Mouse (Mus musculus) telencephalon, adult 2 months (tissue): ENCODE measurements around the gene Gm17622.

Experiments used
- DNase-seq: peaks from one replicate; pipeline ENCODE4 v3.0.0-alpha.2; 2011; ENCODE audit warnings: low read depth, low spot score

The Gm17622 gene

GRCm38 (mm10) chr13:96490433-96490832 lies at the start of gene Gm17622:
TSS of gene Gm17622 (plus strand) at chr13:96490733.
- no peak for DNase-seq

GRCm38 (mm10) chr13:96450205-96450856 lies 40.2 kb upstream of the Gm17622 start:
- DNase-seq, result no peak

GRCm38 (mm10) chr13:96450869-96451268 lies 39.7 kb upstream of the Gm17622 start:
- no peak for DNase-seq

DNA sequence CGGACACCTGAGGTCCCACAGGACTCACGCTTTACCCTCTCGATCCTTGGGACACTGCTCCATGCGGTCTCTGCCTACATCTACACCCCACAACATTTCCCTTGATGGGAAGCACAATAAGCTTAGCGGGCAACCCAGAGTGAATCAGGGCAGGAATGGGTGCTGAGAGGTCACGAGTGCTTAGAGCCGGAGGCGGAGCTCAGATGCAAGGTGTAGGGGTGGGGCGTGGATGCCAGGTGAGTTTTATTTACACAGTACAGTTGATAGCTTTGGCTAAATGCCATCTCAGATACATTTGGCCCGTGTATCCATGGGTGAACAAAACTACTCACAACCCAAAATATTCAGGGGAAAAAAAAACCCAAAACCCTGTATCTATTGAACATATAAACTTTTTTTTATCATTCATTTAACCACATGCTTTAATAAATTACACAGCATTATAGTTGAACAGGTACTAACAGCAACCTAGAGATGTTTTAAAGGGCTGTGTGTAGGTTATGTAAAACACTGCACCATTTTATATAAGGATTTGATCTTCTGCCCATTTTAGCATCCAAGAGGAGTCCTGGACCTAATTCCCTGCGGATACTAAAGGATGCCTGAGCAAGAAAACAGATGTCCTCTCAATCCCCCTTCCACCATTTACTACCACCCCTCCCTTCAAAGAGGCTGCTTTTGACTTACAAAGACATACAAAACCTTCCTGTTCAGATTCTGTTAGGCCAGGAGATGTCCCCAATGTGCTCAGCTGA lies 39.0 kb upstream of the Gm17622 start:
- no peak for DNase-seq

GRCm38 (mm10) chr13:96452621-96453020 lies 37.9 kb upstream of the Gm17622 start:
- DNase-seq, result no peak

GRCm38 (mm10) chr13:96454288-96454687 lies 36.2 kb upstream of the Gm17622 start:
- DNase-seq, result no peak

DNA sequence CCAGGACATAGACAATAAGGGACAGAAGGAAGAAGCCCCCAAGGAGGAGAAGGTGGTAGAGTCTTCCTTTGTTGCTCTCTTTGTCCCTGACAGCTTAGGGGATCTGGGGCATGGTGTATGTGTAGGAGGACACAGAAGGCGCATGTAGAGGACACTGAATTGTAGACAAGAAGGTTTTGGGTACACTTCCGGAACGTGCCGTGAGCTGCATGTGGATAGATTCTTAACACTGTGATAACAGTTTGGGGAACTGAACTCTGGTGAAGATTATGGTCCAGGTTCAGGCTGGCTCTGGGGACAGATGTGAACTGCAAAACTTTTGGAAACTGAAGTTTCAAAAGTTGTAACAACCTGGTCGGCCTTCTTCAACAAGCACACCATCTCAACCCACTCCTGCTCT lies 33.0 kb upstream of the Gm17622 start:
- no peak for DNase-seq

DNA sequence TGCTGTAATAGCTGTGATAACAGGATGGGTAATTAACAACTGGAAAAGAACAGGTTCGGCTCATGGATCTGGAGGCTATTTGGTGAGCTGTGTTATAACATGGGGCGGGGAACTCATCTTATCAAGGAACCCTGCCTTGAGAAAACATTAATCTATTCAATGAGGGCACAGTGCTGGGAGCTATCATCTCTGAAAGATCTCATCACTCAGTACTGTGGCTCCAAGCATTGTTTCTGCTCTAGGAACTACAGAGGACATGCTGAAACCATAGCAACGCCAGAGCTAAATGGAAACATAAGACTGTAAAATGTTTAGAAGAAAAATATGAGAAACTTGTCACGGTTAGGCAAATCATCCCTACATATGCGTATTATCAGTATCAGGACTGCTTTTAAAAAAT lies 32.5 kb upstream of the Gm17622 start:
- no peak for DNase-seq

- no peak for DNase-seq
These were observed 31.9 kb upstream of the Gm17622 start for GRCm38 (mm10) chr13:96458606-96459005.

DNA sequence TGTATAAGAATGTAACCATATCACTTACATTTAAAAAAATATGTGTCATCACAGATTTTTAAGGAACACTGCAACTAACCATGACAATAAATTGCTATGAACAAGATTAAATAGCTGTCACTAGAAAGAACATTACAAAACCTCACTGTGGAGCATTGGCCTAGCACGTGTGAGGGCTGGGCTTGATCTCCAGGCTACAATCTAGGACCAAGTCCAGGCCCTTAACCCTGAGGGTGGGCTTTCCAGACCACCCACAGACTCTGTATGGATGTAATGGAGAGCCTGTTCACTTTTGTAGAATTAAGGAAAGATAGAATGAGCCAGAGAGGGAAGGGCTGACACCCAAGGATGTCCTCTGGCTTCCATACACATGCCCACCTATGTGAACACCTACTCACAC lies 27.9 kb upstream of the Gm17622 start:
- no peak for DNase-seq

GRCm38 (mm10) chr13:96465315-96465714 lies 25.2 kb upstream of the Gm17622 start:
- no peak for DNase-seq

GRCm38 (mm10) chr13:96468678-96469077 lies 21.9 kb upstream of the Gm17622 start:
- no peak for DNase-seq

DNA sequence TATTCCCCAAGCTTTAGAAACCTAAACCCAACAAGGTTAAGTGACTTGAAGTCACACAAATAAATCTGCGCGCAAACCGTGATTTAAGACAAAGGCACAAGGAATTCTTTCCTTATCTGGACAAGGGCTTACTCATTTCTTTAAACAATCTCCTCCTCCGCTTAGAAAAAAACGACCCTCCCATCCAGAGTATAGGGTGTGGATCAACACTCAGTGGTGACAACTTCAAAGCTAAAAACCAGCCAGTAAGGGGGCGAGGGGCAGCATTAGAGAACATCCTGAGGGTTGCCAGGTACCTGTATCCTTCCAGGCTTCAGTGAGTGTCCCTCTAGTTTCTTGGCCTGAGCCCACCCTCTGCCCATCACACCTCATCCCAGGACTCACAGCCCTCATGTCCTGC lies 20.0 kb upstream of the Gm17622 start:
- DNase-seq, result no peak

DNA sequence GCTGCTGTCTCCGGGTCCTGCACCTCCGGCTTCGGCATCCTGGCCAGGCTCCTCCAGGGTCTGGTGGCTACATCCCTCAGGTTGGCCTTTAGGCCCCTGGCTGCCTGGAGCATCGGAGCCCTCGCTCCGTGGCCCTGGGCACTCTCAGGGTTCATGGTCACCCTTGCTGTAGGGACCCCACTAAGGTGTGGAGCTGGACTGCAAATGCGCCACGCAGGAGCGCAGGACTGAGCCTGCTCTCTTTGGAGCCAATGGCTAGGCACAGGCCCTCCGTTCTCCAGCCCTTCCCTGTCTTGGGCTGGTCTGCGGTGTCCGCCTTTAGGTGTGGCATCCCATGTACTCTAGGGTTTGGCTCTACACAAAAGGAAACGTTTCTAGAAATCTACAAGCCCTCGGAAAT lies 19.6 kb upstream of the Gm17622 start, which contains the start of gene Ankdd1b:
Gene Ankdd1b, minus strand, starts transcription at position 242 of the 400 bp plus-strand sequence.
- DNase-seq, result no peak

GRCm38 (mm10) chr13:96477226-96477625 lies 13.3 kb upstream of the Gm17622 start:
- DNase-seq, result no peak

GRCm38 (mm10) chr13:96478991-96479390 lies 11.5 kb upstream of the Gm17622 start:
- DNase-seq, result no peak

DNA sequence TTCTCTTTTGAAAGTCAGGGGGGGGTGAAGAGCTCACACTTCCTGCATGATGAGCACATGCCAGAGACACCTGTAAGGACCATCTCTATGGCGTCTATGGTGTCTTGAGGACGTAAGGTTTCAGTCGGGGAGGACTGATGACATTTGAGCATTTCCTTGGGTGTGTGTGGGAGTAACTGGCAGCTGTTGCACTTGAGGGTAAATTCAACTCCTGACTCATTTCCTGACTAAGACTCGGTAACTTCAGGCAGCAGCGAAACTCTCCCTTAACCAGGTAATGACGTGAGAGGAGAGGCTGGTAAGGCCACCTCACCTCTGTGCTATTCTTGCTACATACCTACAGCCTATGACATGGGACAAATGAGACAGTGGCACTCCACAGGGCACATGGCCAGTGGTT lies 3.3 kb upstream of the Gm17622 start:
- DNase-seq, result no peak

DNA sequence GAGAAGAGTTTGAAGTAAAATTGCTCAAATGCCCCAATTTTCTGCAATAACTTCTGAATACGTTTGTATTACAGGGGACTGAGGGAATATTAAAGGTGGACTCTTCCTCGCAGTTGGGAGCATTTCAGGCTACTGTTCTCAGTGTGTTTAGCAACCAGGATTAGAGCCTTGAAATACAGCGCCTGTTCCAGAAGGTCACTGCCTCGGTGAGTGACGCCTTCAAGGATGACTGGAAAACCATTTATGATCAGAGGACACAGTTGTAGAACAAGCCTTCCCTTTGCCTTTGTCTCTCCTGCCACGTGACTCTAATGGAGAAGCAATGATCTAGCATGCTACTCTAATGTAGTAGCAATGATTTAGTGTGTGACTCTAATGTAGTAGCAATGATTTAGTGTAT lies 2.6 kb upstream of the Gm17622 start:
- no peak for DNase-seq

DNA sequence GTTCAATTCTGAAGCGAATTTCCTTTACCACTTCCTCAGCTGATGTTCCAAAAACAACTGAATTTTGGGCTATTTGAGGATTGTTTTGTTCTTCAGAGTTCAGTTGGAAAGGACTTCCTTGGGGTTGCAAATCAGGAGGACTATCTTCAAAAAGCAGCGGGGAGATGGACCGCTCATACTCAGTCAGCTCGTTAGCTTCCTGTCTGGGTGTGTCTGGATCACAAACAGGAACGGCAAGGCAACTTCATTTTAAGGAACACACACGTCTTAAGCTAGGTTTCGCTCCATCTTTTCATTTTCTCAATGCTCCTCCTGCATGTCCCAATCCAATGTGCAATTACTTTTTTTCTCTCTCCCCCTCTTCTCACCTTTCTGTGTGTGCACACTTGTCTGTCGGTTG lies 6.1 kb downstream of the Gm17622 start:
- no peak for DNase-seq

GRCm38 (mm10) chr13:96499891-96500290 lies 9.4 kb downstream of the Gm17622 start:
- no peak for DNase-seq

DNA sequence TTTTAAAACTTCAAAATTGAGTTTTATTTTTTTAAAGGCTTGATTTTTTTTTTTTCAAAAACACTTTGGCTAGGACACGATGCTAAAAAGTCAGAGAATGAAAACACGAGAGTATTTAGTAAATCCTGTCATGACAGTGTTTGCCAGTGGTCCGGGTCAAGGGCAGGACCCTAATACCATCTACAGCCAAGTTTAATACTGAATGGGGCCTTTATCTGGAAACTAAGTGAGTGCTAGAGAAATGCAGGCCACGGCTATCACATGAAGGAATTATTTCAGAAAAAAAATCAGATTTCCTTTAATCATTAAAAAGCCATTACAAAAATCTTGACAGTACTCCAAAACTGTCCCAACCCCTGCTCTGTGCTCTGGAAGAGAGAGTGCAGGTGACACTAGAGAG lies 15.1 kb downstream of the Gm17622 start:
- DNase-seq, result no peak

DNA sequence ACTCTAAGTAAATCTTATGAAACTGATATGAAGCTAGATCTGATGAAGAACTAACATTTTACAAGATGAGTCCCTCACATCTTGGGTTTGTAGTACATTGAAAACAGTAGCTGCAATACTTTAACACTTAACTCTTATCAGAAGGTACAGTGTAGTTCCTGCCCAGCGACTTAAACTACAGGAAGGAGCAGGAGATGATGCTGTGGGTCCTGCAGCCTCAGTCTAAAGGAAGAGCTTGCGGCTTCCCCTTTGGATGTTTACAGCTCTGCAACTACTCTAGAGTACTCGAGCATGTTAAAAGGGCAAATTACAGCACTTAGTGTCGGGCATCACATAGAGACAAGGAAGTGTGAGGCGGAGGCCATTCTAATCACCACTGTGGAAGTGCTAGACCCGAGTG lies 15.8 kb downstream of the Gm17622 start:
- no peak for DNase-seq

- no peak for DNase-seq
These were observed 17.0 kb downstream of the Gm17622 start for GRCm38 (mm10) chr13:96507541-96507940.
